Mouse (Mus musculus) limb, embryonic 11.5 days (tissue): ENCODE data around the gene Nptxr. TPM values are rescaled to one million over a fixed set of nuclear protein-coding genes. Genes with fewer than 3 reads are reported as not detected.
A peak's percentile ranks its signal among the peaks of the same experiment; 100 is the strongest.

Experiments used
- ATAC-seq: fragments of 200-750 bp; cut with Nextera tagmentation; 2 replicates; pipeline ENCODE4 v1.8.0; 2017; ENCODE audit warnings: low read depth; ENCODE audit not compliant: insufficient number of reproducible peaks, low FRiP score, low TSS enrichment
- DNase-seq: peaks from one replicate; pipeline ENCODE4 v3.0.0-alpha.2; 2015; ENCODE audit warnings: low spot score
- H3K27ac ChIP-seq: fragments of 300-500 bp; sonication (generic); replicated peaks from 2 replicates; pipeline ENCODE4 v1.5.1; 2014; ENCODE audit warnings: low read depth, mild to moderate bottlenecking, low read length
- H3K27me3 ChIP-seq: fragments of 300-500 bp; sonication (generic); 2 replicates; pipeline ENCODE4 v1.6.1; 2014; ENCODE audit warnings: mild to moderate bottlenecking, low read length, mixed read lengths; ENCODE audit not compliant: control insufficient read depth, insufficient read depth
- H3K36me3 ChIP-seq: fragments of 300-500 bp; sonication (generic); 2 replicates; pipeline ENCODE4 v1.6.1; 2014; ENCODE audit warnings: mild to moderate bottlenecking, low read length, moderate library complexity, mixed read lengths; ENCODE audit not compliant: control insufficient read depth, insufficient read depth
- H3K4me1 ChIP-seq: fragments of 300-500 bp; sonication (generic); 2 replicates; pipeline ENCODE4 v1.6.1; 2014; ENCODE audit warnings: low read length, mixed read lengths; ENCODE audit not compliant: control insufficient read depth, insufficient read depth
- H3K4me2 ChIP-seq: fragments of 300-500 bp; sonication (generic); 2 replicates; pipeline ENCODE4 v1.6.1; 2014; ENCODE audit warnings: low read depth, mild to moderate bottlenecking, moderate library complexity; ENCODE audit not compliant: severe bottlenecking
- H3K4me3 ChIP-seq: fragments of 300-500 bp; sonication (generic); 2 replicates; pipeline ENCODE4 v1.5.1; 2014; ENCODE audit warnings: low read depth, low read length
- H3K9ac ChIP-seq: fragments of 300-500 bp; sonication (generic); 2 replicates; pipeline ENCODE4 v1.6.1; 2014; ENCODE audit warnings: mild to moderate bottlenecking, low read length
- H3K9me3 ChIP-seq: fragments of 300-500 bp; sonication (generic); 2 replicates; pipeline ENCODE4 v1.6.1; 2016; ENCODE audit warnings: low read length; ENCODE audit not compliant: control insufficient read depth
- WGBS: fragments of 180-500 bp; shearing (Covaris S2); extraction: QIAGEN DNeasy Blood & Tissue Kit; methylation state at CpG from one replicate; pipeline ENCODE4 v1.1.7; 2014; 5-methylcytosine and 5-hydroxymethylcytosine counted together
- polyA plus RNA-seq: library from polyadenylated mRNA; unstranded; fragments of >200 nt; fragmentation: Nextera tagmentation; extraction: Ambion mirVana; gene quantifications from 2 replicates; pipeline ENCODE4 v1.2.1, GENCODE M21; 2014

Nptxr gene
- 0.37 and 0.48 TPM in 2 replicates for polyA plus RNA-seq

GRCm38 (mm10) chr15:79804352-79805071, at the start of gene Nptxr:
Gene Nptxr, minus strand, starts transcription at chr15:79804766.
- peak within 1 kb of the TSS; percentile 45 for H3K9ac ChIP-seq
- no peak within 1 kb of the TSS for H3K27ac ChIP-seq
- ATAC-seq (peak; percentile 41; the same call in 1 of the 2 replicates), DNase-seq (peak; percentile 62)
- H3K27me3 ChIP-seq = peaks cover 65% of the 10 kb centered on the region
- H3K4me1 ChIP-seq = peaks cover 10% of the 10 kb centered on the region; the same call in 1 of the 2 replicates
- peak within 1 kb of the TSS; percentile 95 for H3K4me2 ChIP-seq
- H3K9me3 ChIP-seq = no peaks in the 10 kb centered on the region
- H3K36me3 ChIP-seq = no peaks in the 10 kb centered on the region
- H3K4me3 ChIP-seq = peak within 1 kb of the TSS; percentile 44
- WGBS = under 1% methylated on average over 72 of the region's 91 CpGs

- no peak overlapping the region for H3K4me2 ChIP-seq
- H3K36me3 ChIP-seq = no peaks in the 10 kb centered on the region
- H3K9ac ChIP-seq = no peak overlapping the region
- no peaks in the 10 kb centered on the region for H3K9me3 ChIP-seq
- no peak for ATAC-seq
- DNase-seq = no peak
- 98% methylated on average over 2 of the region's 2 CpGs for WGBS
- peaks cover 9% of the 10 kb centered on the region for H3K4me1 ChIP-seq
- H3K27ac ChIP-seq = no peak overlapping the region
- H3K4me3 ChIP-seq = no peak overlapping the region
- no peaks in the 10 kb centered on the region for H3K27me3 ChIP-seq
These were observed 45.6 kb upstream of the Nptxr start for GRCm38 (mm10) chr15:79850143-79850542.

GRCm38 (mm10) chr15:79847100-79847499, 42.5 kb upstream of the Nptxr start:
- Histone ChIP-seq H3K4me2 (no peak overlapping the region), H3K4me3 (no peak overlapping the region), H3K27ac (no peak overlapping the region), H3K27me3 (no peaks in the 10 kb centered on the region), H3K36me3 (no peaks in the 10 kb centered on the region), H3K4me1 (peaks cover 9% of the 10 kb centered on the region), H3K9ac (no peak overlapping the region), H3K9me3 (no peaks in the 10 kb centered on the region)
- DNase-seq = no peak
- no peak for ATAC-seq
- 28% methylated on average over 5 of the region's 5 CpGs for WGBS

GRCm38 (mm10) chr15:79845986-79846385, 41.4 kb upstream of the Nptxr start:
- Histone ChIP-seq H3K4me1 (peaks cover 9% of the 10 kb centered on the region), H3K4me2 (no peak overlapping the region), H3K27ac (no peak overlapping the region), H3K36me3 (no peaks in the 10 kb centered on the region), H3K4me3 (no peak overlapping the region), H3K9ac (no peak overlapping the region), H3K27me3 (no peaks in the 10 kb centered on the region), H3K9me3 (no peaks in the 10 kb centered on the region)
- ATAC-seq = no peak
- WGBS = 73% methylated on average over 4 of the region's 4 CpGs
- no peak for DNase-seq

- Histone ChIP-seq H3K27ac (no peak overlapping the region), H3K4me3 (no peak overlapping the region), H3K9ac (no peak overlapping the region), H3K9me3 (no peaks in the 10 kb centered on the region), H3K4me1 (peaks cover 9% of the 10 kb centered on the region), H3K4me2 (no peak overlapping the region), H3K27me3 (no peaks in the 10 kb centered on the region), H3K36me3 (no peaks in the 10 kb centered on the region)
- DNase-seq = no peak
- 85% methylated on average over 3 of the region's 3 CpGs for WGBS
- ATAC-seq = no peak
These were observed 38.4 kb upstream of the Nptxr start for GRCm38 (mm10) chr15:79842985-79843384.

DNA sequence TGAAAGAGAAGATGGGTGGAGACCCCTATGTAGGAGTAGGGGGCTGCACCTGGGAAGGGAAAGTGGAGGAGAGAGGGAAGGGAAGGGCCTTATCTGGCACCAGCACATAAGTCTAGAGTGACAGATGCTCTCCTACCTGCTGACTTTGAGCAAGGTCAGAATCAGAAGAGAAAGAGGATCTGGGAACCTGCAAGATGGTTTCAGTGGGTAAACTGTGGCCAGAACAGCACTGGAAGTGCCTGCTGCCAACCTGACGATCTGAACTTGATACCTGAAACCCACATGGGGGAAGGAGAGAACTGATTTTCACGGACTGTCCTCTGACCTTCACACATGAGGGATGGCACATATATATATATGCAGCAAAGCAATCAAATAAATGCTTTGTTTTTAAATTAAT, 35.7 kb upstream of the Nptxr start:
- WGBS = 52% methylated on average over 2 of the region's 2 CpGs
- no peak overlapping the region for H3K27ac ChIP-seq
- DNase-seq = no peak
- H3K4me1 ChIP-seq = no peaks in the 10 kb centered on the region
- H3K36me3 ChIP-seq = no peaks in the 10 kb centered on the region
- no peaks in the 10 kb centered on the region for H3K27me3 ChIP-seq
- no peak for ATAC-seq
- no peak overlapping the region for H3K4me3 ChIP-seq
- H3K9ac ChIP-seq = no peak overlapping the region
- H3K9me3 ChIP-seq = no peaks in the 10 kb centered on the region
- no peak overlapping the region for H3K4me2 ChIP-seq

DNA sequence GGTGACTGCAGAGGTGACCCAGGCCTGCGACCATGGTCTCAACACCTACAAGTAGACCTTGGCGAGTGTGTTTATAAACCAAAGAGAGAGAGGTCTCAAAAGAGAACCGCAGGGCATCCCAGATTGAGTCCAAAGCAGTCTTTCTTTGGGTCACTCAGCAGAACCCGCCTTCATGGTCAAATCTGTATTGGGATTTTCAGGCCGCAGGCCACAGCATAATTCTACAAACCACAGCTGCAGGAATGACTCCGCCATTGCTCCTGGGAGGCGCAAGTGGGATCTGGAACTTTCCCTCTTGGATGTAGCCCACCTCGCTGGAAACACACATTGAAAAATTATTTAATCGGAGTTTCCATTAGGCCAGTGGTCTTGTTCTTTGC, 30.3 kb upstream of the Nptxr start:
- no peaks in the 10 kb centered on the region for H3K27me3 ChIP-seq
- H3K9me3 ChIP-seq = no peaks in the 10 kb centered on the region
- H3K9ac ChIP-seq = peak overlapping the region; percentile 65
- ATAC-seq = no peak
- no peak for DNase-seq
- H3K4me1 ChIP-seq = peaks cover 17% of the 10 kb centered on the region
- peak overlapping the region; percentile 70 for H3K27ac ChIP-seq
- H3K4me3 ChIP-seq = no peak overlapping the region; the same call in 1 of the 2 replicates
- peak overlapping the region; percentile 92; the same call in 1 of the 2 replicates for H3K4me2 ChIP-seq
- H3K36me3 ChIP-seq = peaks cover 5% of the 10 kb centered on the region; the same call in 1 of the 2 replicates
- WGBS = 62% methylated on average over 9 of the region's 9 CpGs

- H3K4me2 ChIP-seq = peak within 1 kb of the TSS; percentile 92
- H3K9me3 ChIP-seq = no peaks in the 10 kb centered on the region
These were observed 29.7 kb upstream of the Nptxr start, which contains the start of the genes Npcd and Cbx6 for GRCm38 (mm10) chr15:79834130-79834880. Gene Npcd, minus strand, starts transcription at chr15:79834237. Gene Cbx6, minus strand, starts transcription at chr15:79834688.

More at GRCm38 (mm10) chr15:79834130-79834880, 29.7 kb upstream of the Nptxr start, which contains the start of the genes Npcd and Cbx6:
- H3K27me3 ChIP-seq = no peaks in the 10 kb centered on the region
- DNase-seq (peak; percentile 99), ATAC-seq (peak; percentile 92)
- H3K27ac ChIP-seq = peak within 1 kb of the TSS; percentile 72
- H3K4me1 ChIP-seq = peaks cover 19% of the 10 kb centered on the region
- WGBS = 1% methylated on average over 56 of the region's 58 CpGs
- H3K36me3 ChIP-seq = peaks cover 5% of the 10 kb centered on the region; the same call in 1 of the 2 replicates
- H3K9ac ChIP-seq = peak within 1 kb of the TSS; percentile 91
- peak within 1 kb of the TSS; percentile 76 for H3K4me3 ChIP-seq
